Mouse (Mus musculus) monocyte, adult 59 days (primary cell): ENCODE data around the gene Zan. TPM values are rescaled to one million over a fixed set of nuclear protein-coding genes. Genes with fewer than 3 reads are reported as not detected.

ENCODE experiments used
- total RNA-seq, 2 experiments: library from RNA; stranded (reverse); gene quantifications; one replicate each; pipeline ENCODE4 v1.2.4; 2023

The Zan gene
- under 1 TPM in 1 of 2 experiments, not detected in 1; 0.03 TPM for total RNA-seq

GRCm38 (mm10) chr5:137476964-137477363 lies at the start of gene Zan:
Gene Zan (minus strand): TSS chr5:137477064.

GRCm38 (mm10) chr5:137518436-137518835 lies 41.6 kb upstream of the Zan start, which contains the start of gene Gigyf1:
Gene Gigyf1 (plus strand): TSS chr5:137518548.

DNA sequence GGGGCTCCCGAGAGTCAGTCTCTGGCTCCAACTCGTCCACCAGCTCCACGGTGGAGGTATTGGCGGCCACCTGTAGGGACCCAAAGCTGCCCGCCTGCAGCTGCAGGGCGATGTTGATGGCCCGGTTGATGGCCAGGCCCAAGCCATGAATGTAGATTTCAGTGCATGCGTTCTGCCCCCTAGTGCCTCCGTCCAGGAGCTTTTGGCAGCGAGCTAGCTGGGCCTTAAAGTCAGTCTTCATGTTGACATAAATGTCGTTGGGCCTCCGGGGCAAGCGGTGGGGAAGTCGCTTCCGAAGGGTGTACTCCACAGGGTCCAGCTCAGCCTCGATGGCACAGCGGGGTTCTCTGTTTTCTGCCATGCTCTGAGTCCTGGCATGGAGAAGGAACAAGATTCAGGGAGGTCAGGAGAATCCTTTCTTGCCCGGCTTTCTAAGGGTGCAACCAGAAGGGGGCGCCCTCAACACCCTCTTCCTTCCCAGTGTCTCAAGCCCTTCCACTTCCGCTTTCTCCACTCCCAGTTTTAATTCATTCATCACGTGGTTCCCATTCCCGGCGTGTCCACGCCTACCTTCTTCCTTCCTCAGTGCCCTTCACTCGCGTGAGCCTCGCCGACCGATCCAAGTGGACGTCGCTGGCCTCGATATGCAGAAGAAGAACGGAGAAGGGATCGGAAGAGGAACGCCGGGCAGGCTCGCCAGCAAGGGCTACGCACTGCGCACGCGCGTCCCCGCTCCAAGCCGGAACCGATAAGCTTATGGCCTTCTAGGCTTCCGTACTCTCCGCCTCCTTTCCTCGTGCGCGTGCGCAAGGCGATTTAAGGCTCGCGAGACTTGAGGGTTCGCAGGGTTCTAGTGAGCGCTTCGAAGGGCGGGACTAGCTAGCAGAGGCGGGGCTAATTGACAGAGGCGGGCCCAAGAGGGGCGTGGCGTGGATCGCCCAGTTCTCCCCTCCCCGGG lies 25.1 kb upstream of the Zan start, which contains the start of gene Pop7:
TSS of gene Pop7 (minus strand) at position 810 of the 958 bp plus-strand sequence.

DNA sequence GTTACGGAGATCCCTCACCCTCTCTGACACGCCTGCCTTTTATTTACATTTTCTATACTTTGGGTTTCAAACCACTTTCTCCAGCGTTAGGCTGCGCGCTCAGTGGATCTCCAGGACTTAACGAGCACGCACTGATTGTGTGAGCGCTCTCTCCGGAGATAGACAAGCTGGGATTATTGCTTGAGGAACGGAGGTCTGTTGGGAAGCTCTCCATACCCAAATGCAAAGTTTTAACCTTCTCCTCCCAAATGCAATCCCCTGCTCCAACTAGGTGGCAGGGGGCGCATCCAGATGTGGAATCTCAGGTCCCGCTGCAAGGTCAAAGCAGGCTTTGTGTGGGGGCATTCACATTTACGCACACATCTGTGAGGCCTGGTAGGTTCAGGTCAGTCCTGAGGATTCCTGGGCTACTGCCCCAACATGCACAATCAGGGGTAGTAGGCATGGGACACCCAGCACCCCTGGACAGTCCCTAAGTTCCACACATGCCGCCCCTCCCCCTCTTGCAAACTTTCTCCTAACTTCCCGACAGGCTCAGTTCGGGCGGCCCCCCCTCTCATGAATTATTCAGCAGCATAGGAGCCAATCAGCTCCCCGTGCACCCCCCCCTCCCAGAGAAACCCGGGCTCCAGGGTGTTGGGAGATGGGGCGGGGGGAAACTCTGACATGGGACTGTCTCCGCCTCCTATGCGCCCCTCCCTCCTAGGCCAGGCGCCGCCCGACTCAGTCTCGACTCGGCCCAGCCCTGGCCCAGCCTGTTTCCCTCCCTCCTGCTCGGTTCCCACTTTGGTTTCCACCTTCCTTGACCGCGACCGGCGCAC lies 127.3 kb downstream of the Zan start, which contains the start of gene Ephb4:
TSS of gene Ephb4 (plus strand) at position 726 of the 821 bp plus-strand sequence.

GRCm38 (mm10) chr5:137333512-137334174 lies 143.2 kb downstream of the Zan start, which contains the start of gene Slc12a9:
Gene Slc12a9 (minus strand): TSS chr5:137333597.

Other genes with a start within 250 kb of the Zan start
- gene Ache, start 189.5 kb downstream of the Zan start, total RNA-seq, result 1 to 10 TPM in 1 of 2 experiments, under 1 TPM in 1; 0.16 to 1.7 TPM
- gene Ufsp1, start 182.4 kb downstream of the Zan start, total RNA-seq, result under 1 TPM in 1 of 2 experiments, not detected in 1; 0.70 TPM
- gene Srrt, start 169.4 kb downstream of the Zan start, total RNA-seq, result 100 to 1,000 TPM; 177 to 211 TPM
- 10 to 100 TPM; 16.0 to 19.2 TPM for gene Trip6, start 162.7 kb downstream of the Zan start, total RNA-seq
- gene Slc12a9, start 143.5 kb downstream of the Zan start, total RNA-seq, result 10 to 100 TPM; 74.1 to 74.2 TPM
- under 1 TPM in 1 of 2 experiments, not detected in 1; 0.30 TPM for gene Ephb4, start 127.0 kb downstream of the Zan start, total RNA-seq
- gene Pop7, start 25.5 kb upstream of the Zan start, total RNA-seq, result 10 to 100 TPM; 20.8 to 21.6 TPM
- gene Gigyf1, start 41.5 kb upstream of the Zan start, total RNA-seq, result 10 to 100 TPM; 55.2 to 70.1 TPM
- gene Epo, start 56.2 kb upstream of the Zan start, total RNA-seq, result not detected
- gene Gnb2, start 56.4 kb upstream of the Zan start, total RNA-seq, result 1,000 to 10,000 TPM; 1,007 to 1,026 TPM
- not detected for gene Actl6b, start 76.5 kb upstream of the Zan start, total RNA-seq
- gene Tfr2, start 92.8 kb upstream of the Zan start, total RNA-seq, result not detected
- gene Mospd3, start 124.0 kb upstream of the Zan start, total RNA-seq, result 10 to 100 TPM; 44.1 to 47.4 TPM
- 1 to 10 TPM in 1 of 2 experiments, under 1 TPM in 1; 0.70 to 1.3 TPM for gene Pcolce, start 136.7 kb upstream of the Zan start, total RNA-seq
- gene Fbxo24, start 151.9 kb upstream of the Zan start, total RNA-seq, result not detected
- gene Lrch4, start 152.1 kb upstream of the Zan start, total RNA-seq, result 100 to 1,000 TPM; 230 to 264 TPM
- gene Gm20605, start 152.1 kb upstream of the Zan start, total RNA-seq, result 10 to 100 TPM; 46.8 to 54.6 TPM
- 10 to 100 TPM; 82.6 to 84.7 TPM for gene Sap25, start 164.3 kb upstream of the Zan start, total RNA-seq
- gene Irs3, start 168.7 kb upstream of the Zan start, total RNA-seq, result not detected
- 10 to 100 TPM; 19.8 to 21.9 TPM for gene Agfg2, start 207.7 kb upstream of the Zan start, total RNA-seq